Mouse (Mus musculus) ES-E14 (cell line): Measurements from ENCODE around the gene Capzb. TPM values are rescaled to one million over a fixed set of nuclear protein-coding genes. Genes with fewer than 3 reads are reported as not detected.
A peak's percentile ranks its signal among the peaks of the same experiment; 100 is the strongest.

ENCODE experiments used
- DNase-seq: peaks from one replicate; pipeline ENCODE4 v3.0.0-alpha.2; 2013; ENCODE audit warnings: low read depth, low spot score
- H3K27ac ChIP-seq: 2 replicates; pipeline ENCODE4 v1.5.1; 2012; ENCODE audit warnings: low read depth, mild to moderate bottlenecking, low read length, moderate library complexity, mixed read lengths; ENCODE audit not compliant: poor library complexity, insufficient read depth, severe bottlenecking
- H3K36me3 ChIP-seq: 2 replicates; pipeline ENCODE4 v1.6.1; 2012; ENCODE audit warnings: mild to moderate bottlenecking, low read length, moderate library complexity, mixed read lengths; ENCODE audit not compliant: control insufficient read depth, poor library complexity, insufficient read depth, severe bottlenecking
- H3K4me1 ChIP-seq, 2 experiments: fragments of 150-350 bp in 1 of 2; sonication (generic) in 1 of 2; 2 replicates each; pipeline ENCODE4 v1.6.1; 2012; ENCODE audit warnings: low read length in 2 of 2, mild to moderate bottlenecking in 1 of 2, mixed read lengths in 1 of 2; ENCODE audit not compliant: control insufficient read depth in 2 of 2, insufficient read depth in 2 of 2, poor library complexity in 1 of 2
- H3K4me3 ChIP-seq, 2 experiments: fragments of 150-350 bp in 1 of 2; sonication (generic) in 1 of 2; 2 replicates each; pipeline ENCODE4 v1.5.1; 2012; ENCODE audit warnings: low read length in 2 of 2, low read depth in 1 of 2, mild to moderate bottlenecking in 1 of 2, mixed read lengths in 1 of 2; ENCODE audit not compliant: insufficient read depth in 1 of 2, poor library complexity in 1 of 2, severe bottlenecking in 1 of 2
- H3K9ac ChIP-seq: 2 replicates; pipeline ENCODE4 v1.6.1; 2012; ENCODE audit warnings: low read depth, mild to moderate bottlenecking, low read length, mixed read lengths; ENCODE audit not compliant: poor library complexity, insufficient read depth, severe bottlenecking
- H3K9me3 ChIP-seq: fragments of 150-350 bp; sonication (generic); 2 replicates; pipeline ENCODE4 v1.6.1; 2012; ENCODE audit warnings: low read depth, mild to moderate bottlenecking, low read length; ENCODE audit not compliant: control insufficient read depth, insufficient read depth
- CHD2 ChIP-seq: IDR thresholded peaks from 2 replicates; pipeline ENCODE4 v1.6.1; 2014; ENCODE audit warnings: mild to moderate bottlenecking, low read depth, low read length, inconsistent platforms
- HCFC1 ChIP-seq: IDR thresholded peaks from 2 replicates; pipeline ENCODE4 v1.6.1; 2012; ENCODE audit warnings: low read length, inconsistent platforms, borderline replicate concordance; ENCODE audit not compliant: insufficient read depth
- MAFK ChIP-seq: IDR thresholded peaks from 2 replicates; pipeline ENCODE4 v1.6.1; 2014; ENCODE audit warnings: mild to moderate bottlenecking, low read depth, low read length, inconsistent platforms; ENCODE audit not compliant: insufficient read depth
- ZC3H11A ChIP-seq: IDR thresholded peaks from 2 replicates; pipeline ENCODE4 v1.6.1; 2012; ENCODE audit warnings: low read depth, mild to moderate bottlenecking, inconsistent platforms, low read length, borderline replicate concordance
- ZNF384 ChIP-seq: IDR thresholded peaks from 2 replicates; pipeline ENCODE4 v1.6.1; 2012; ENCODE audit warnings: low read depth, low read length, inconsistent platforms
- in situ Hi-C, 2 experiments: fragments of 600-800 bp; cut with MboI; formaldehyde crosslinking; loops; one replicate each; pipeline ENCODE4 v1.15.1; 2025; ENCODE audit warnings: low sequenced_read_pairs in 2 of 2, inconsistent platforms in 1 of 2; ENCODE audit not compliant: unreplicated experiment in 2 of 2
- total RNA-seq: library from RNA; depleted of rRNA; stranded (reverse); fragments of 300-350 nt; gene quantifications from 2 replicates; pipeline ENCODE4 v1.2.3, GENCODE M21; 2012

Gene Capzb
- total RNA-seq, 1 experiment, result 111 TPM

GRCm38 (mm10) chr4:139197453-139197852 lies 4.8 kb downstream of the Capzb start:
- DNase-seq, result peak; percentile 69
- Histone ChIP-seq H3K36me3 (peaks cover 12% of the 10 kb centered on the region), H3K4me3 (peak overlapping the region; percentile 17 to 35; a peak in 3 of 4 replicates), H3K4me1 (peaks cover 19 to 34% of the 10 kb centered on the region in 2 experiments), H3K9me3 (no peaks in the 10 kb centered on the region), H3K27ac (peak overlapping the region; percentile 67; the same call in 1 of the 2 replicates), H3K9ac (no peak overlapping the region; the same call in 1 of the 2 replicates)
- in situ Hi-C loops, result no loop called here
- peak; percentile 82 for TF ChIP-seq ZNF384
- TF ChIP-seq ZC3H11A, result no peak
- TF ChIP-seq MAFK, result no peak
- no peak for TF ChIP-seq HCFC1
- no peak for TF ChIP-seq CHD2

DNA sequence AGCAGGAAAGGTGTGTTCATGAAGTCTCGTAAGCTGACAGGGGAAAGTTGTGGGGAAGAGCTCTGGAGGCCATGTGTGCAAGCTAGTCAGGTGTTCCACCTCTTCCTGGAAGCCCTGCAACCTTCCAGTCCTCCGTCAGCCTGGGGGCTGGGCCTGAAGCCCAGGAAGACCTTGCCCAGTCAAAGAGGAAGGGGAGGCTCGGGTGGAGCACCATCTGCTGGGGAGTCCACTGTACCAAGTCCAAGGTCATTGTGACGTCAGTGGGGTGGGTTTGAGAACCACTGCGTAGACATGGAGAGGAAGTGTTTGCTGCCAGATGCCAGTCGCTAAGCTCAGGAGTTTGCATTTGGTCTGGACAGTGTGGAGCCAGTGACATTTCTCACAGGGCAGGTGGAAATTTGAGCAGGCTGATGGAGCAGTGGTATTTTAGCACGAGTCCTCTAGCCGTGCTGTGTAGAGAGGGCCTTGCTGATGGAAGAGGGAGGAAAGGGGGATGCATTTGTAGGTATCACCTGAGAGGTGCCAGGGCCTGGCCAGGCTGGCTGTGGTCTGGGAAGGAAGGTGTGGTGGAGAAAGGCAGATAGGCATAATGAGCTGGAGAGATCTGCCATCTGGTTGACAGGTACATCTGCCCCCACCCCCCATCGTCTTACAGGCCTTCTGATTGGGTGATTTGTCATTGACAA lies 5.4 kb downstream of the Capzb start:
- Histone ChIP-seq H3K4me3 (peak overlapping the region; percentile 17 to 35; a peak in 3 of 4 replicates), H3K9ac (peak overlapping the region; percentile 19; the same call in 1 of the 2 replicates), H3K36me3 (peaks cover 12% of the 10 kb centered on the region), H3K27ac (peak overlapping the region; percentile 67; the same call in 1 of the 2 replicates), H3K4me1 (peaks cover 19 to 36% of the 10 kb centered on the region in 2 experiments), H3K9me3 (no peaks in the 10 kb centered on the region)
- DNase-seq, result peak; percentile 29
- no peak for TF ChIP-seq ZC3H11A
- TF ChIP-seq MAFK, result no peak
- no peak for TF ChIP-seq ZNF384
- TF ChIP-seq CHD2, result no peak
- TF ChIP-seq HCFC1, result no peak
- in situ Hi-C loops, result no loop called here

GRCm38 (mm10) chr4:139199126-139199525 lies 6.4 kb downstream of the Capzb start:
- no peak for TF ChIP-seq CHD2
- TF ChIP-seq ZC3H11A, result no peak
- no peak for TF ChIP-seq ZNF384
- TF ChIP-seq HCFC1, result no peak
- TF ChIP-seq MAFK, result no peak
- no peaks in the 10 kb centered on the region for H3K9me3 ChIP-seq
- no peak overlapping the region for H3K4me3 ChIP-seq
- DNase-seq, result no peak
- H3K9ac ChIP-seq, result no peak overlapping the region
- in situ Hi-C loops, result no loop called here
- peak overlapping the region; percentile 9; the same call in 1 of the 2 replicates for H3K27ac ChIP-seq
- peaks cover 17 to 32% of the 10 kb centered on the region in 2 experiments for H3K4me1 ChIP-seq
- peaks cover 12% of the 10 kb centered on the region for H3K36me3 ChIP-seq

- H3K9ac ChIP-seq, result peak overlapping the region; percentile 39; the same call in 1 of the 2 replicates
- peaks cover 12 to 26% of the 10 kb centered on the region in 2 experiments for H3K4me1 ChIP-seq
- in situ Hi-C loops, result no loop called here
- H3K36me3 ChIP-seq, result peaks cover 10% of the 10 kb centered on the region
- H3K4me3 ChIP-seq, result no peak overlapping the region
- H3K27ac ChIP-seq, result peak overlapping the region; percentile 9; the same call in 1 of the 2 replicates
- H3K9me3 ChIP-seq, result no peaks in the 10 kb centered on the region
- TF ChIP-seq HCFC1, result no peak
- DNase-seq, result no peak
These were observed 7.1 kb downstream of the Capzb start for GRCm38 (mm10) chr4:139199703-139200340.
